Mouse (Mus musculus) hindbrain, embryonic 15.5 days (tissue): ENCODE results near the gene Gp5. TPM values are rescaled to one million over a fixed set of nuclear protein-coding genes. Genes with fewer than 3 reads are reported as not detected.

Experiments used
- ATAC-seq: fragments of 200-750 bp; cut with Nextera tagmentation; 2 replicates; pipeline ENCODE4 v1.8.0; 2017; ENCODE audit warnings: low read depth, moderate number of reproducible peaks, moderate TSS enrichment; ENCODE audit not compliant: low FRiP score
- H3K27ac ChIP-seq: fragments of 300-500 bp; sonication (generic); replicated peaks from 2 replicates; pipeline ENCODE4 v1.5.1; 2015; ENCODE audit warnings: mild to moderate bottlenecking, inconsistent platforms
- H3K27me3 ChIP-seq: fragments of 300-500 bp; sonication (generic); 2 replicates; pipeline ENCODE4 v1.6.1; 2015; ENCODE audit warnings: control low read depth, inconsistent platforms
- H3K36me3 ChIP-seq: fragments of 300-500 bp; sonication (generic); 2 replicates; pipeline ENCODE4 v1.6.1; 2015; ENCODE audit warnings: control low read depth, inconsistent platforms
- H3K4me1 ChIP-seq: fragments of 300-500 bp; sonication (generic); replicated peaks from 2 replicates; pipeline ENCODE4 v1.6.1; 2015; ENCODE audit warnings: control low read depth, inconsistent platforms
- H3K4me2 ChIP-seq: fragments of 300-500 bp; sonication (generic); 2 replicates; pipeline ENCODE4 v1.6.1; 2015; ENCODE audit warnings: moderate library complexity, mild to moderate bottlenecking, inconsistent platforms
- H3K4me3 ChIP-seq: fragments of 300-500 bp; sonication (generic); 2 replicates; pipeline ENCODE4 v1.5.1; 2015; ENCODE audit warnings: mild to moderate bottlenecking, inconsistent platforms
- H3K9ac ChIP-seq: fragments of 300-500 bp; sonication (generic); 2 replicates; pipeline ENCODE4 v1.6.1; 2015; ENCODE audit warnings: inconsistent platforms
- H3K9me3 ChIP-seq: fragments of 300-500 bp; sonication (generic); 2 replicates; pipeline ENCODE4 v1.6.1; 2016; ENCODE audit warnings: control low read depth, inconsistent platforms
- WGBS: fragments of 180-500 bp; shearing (Covaris S2); methylation state at CpG from one replicate; pipeline ENCODE4 v1.1.7; 2015; 5-methylcytosine and 5-hydroxymethylcytosine counted together
- polyA plus RNA-seq: library from polyadenylated mRNA; unstranded; fragments of >200 nt; fragmentation: Nextera tagmentation; extraction: Ambion mirVana; gene quantifications from 2 replicates; pipeline ENCODE4 v1.2.1, GENCODE M21; 2015

Gene Gp5
- polyA plus RNA-seq, 1 experiment from 2014 or later, result 0.61 TPM

DNA sequence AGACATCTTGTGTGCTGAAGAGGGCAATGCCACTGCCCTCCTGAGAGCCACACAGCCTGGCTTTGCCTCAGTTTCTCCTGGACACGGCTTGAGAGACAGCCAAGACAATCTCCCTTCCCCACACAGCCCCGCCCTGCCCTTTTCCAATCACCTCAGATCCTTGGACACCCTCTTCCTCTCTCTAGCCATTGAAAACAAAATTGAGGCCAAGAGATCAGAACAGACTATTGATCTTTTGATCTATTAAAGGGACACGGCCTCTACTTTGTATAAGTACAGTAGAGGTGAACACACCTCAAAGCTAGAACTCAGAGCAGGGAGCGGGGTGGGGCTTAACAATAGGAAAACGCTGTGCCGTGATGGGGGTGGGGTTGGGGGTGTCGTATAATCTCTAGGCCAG is 52.1 kb downstream of the Gp5 start:
- no peak for ATAC-seq
- Histone ChIP-seq H3K27me3 (peaks cover under 1% of the 10 kb centered on the region; the same call in 1 of the 2 replicates), H3K27ac (no peak overlapping the region), H3K4me2 (no peak overlapping the region), H3K4me3 (no peak overlapping the region), H3K4me1 (no peaks in the 10 kb centered on the region), H3K36me3 (no peaks in the 10 kb centered on the region), H3K9me3 (no peaks in the 10 kb centered on the region), H3K9ac (no peak overlapping the region)
- 91% methylated on average over 7 of the region's 7 CpGs for WGBS

DNA sequence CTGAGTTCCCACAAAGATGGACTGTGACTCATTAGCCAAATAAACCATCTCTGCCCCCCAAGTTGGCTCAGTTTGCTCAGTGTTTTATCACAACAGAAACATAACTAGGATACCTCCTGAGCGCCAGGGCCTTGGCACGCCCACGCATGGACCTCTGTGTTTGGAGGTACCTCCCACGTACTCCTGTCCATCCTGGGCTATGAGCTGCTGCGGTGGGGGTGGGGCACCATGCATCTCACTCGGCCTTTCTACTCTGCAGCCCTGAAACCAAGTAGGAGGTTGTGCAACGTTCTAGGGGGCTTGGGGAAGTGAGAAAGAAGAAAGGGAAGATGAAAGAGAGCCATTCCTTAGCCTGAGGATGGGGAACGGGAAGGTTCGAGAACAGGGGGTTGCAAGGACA is 52.9 kb downstream of the Gp5 start:
- H3K9ac ChIP-seq, result no peak overlapping the region
- H3K36me3 ChIP-seq, result no peaks in the 10 kb centered on the region
- H3K4me2 ChIP-seq, result no peak overlapping the region
- H3K27ac ChIP-seq, result no peak overlapping the region
- no peak for ATAC-seq
- H3K4me3 ChIP-seq, result no peak overlapping the region
- WGBS, result 77% methylated on average over 9 of the region's 9 CpGs
- H3K9me3 ChIP-seq, result no peaks in the 10 kb centered on the region
- H3K27me3 ChIP-seq, result peaks cover 6% of the 10 kb centered on the region; the same call in 1 of the 2 replicates
- no peaks in the 10 kb centered on the region for H3K4me1 ChIP-seq

Other genes with a start within 250 kb of the Gp5 start
- gene Hes1, start 246.4 kb downstream of the Gp5 start, polyA plus RNA-seq, result 14.5 and 17.0 TPM in 2 replicates
- not detected in 2 replicates for gene Cpn2, start 43.3 kb downstream of the Gp5 start, polyA plus RNA-seq
- 0.25 and 0.27 TPM in 2 replicates for gene Lrrc15, start 27.5 kb downstream of the Gp5 start, polyA plus RNA-seq
- gene Atp13a3, start 95.2 kb upstream of the Gp5 start, polyA plus RNA-seq, result 8.8 and 9.6 TPM in 2 replicates
- gene Tmem44, start 240.1 kb upstream of the Gp5 start, polyA plus RNA-seq, result 67.9 and 72.6 TPM in 2 replicates